Mouse (Mus musculus): ENCODE data around the gene Mindy1.

GRCm38 (mm10) chr3:95314486-95315093 is 33.4 kb downstream of the Mindy1 start, which contains the start of gene Cers2:
- TF ChIP-seq POLR2A (IDR thresholded peaks at IDR 0.05; ENCODE audit: insufficient read depth, low read length) (no peak), CTCF (IDR thresholded peaks at IDR 0.05; ENCODE audit: low read depth, low read length) (no peak)

Measured in ES-Bruce4 (cell line).